ENCODE assay signal across 8 mouse cellular contexts in the genomic region with DNA sequence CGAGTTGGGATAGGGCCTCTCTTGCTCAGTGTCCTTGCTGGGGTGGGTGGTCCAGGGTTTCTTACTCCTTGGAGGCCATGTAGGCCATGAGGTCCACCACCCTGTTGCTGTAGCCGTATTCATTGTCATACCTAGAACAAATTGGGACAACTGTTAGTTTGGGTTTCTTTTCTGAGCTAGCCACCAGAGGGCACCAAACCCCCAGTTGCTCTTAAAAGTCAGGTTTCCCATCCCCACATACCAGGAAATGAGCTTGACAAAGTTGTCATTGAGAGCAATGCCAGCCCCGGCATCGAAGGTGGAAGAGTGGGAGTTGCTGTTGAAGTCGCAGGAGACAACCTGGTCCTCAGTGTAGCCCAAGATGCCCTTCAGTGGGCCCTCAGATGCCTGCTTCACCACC. TPM values are rescaled to one million over a fixed set of nuclear protein-coding genes. Genes with fewer than 3 reads are reported as not detected.
DNase-seq lines count a peak whose midpoint lies in the region; ATAC-seq and TF ChIP-seq lines count a peak whose summit lies in the region.
"Not testable (repeated sequence)": the region's sequence is repeated elsewhere in the genome, so short reads cannot be mapped to it uniquely, and the experiment has no call there.

No protein-coding gene starts in this region.

- H3K9me3 ChIP-seq in hindbrain, postnatal 0 days (ENCODE audit: low read length), result not testable (repeated sequence)

- H3K36me3 ChIP-seq in hindbrain, postnatal 0 days (ENCODE audit: insufficient read depth, low read length), result peaks cover 18% of the 10 kb centered on the region; the same call in 1 of the 2 replicates

- peak; percentile 65 for TF ChIP-seq CTCF in gastrocnemius, adult 2 months (IDR thresholded peaks at IDR 0.05)
- peak; percentile 72 for TF ChIP-seq CTCF in hindbrain, postnatal 0 days (IDR thresholded peaks at IDR 0.05; ENCODE audit: low read depth)

- intact Hi-C loops in gastrocnemius, adult 2 months (cut with DNase I); left cerebral cortex, postnatal 25 days (cut with DNase I): not testable (repeated sequence)

- DNase-seq in 3134 (ENCODE audit: extremely low read depth, insufficient read length, low spot score), result peak; percentile 47
- DNase-seq in adrenal gland, adult (ENCODE audit: inconsistent age in 2 of 2, low spot score in 1 of 2), result peak; percentile 78 to 91
- DNase-seq in cerebellum, postnatal 10 days, result peak; percentile 85 to 87
- peak; percentile 73 for DNase-seq in gastrocnemius, adult 2 months
- DNase-seq in hindbrain, postnatal 0 days (ENCODE audit: low spot score), result peak; percentile 84
- DNase-seq in left cerebral cortex, postnatal 25 days (ENCODE audit: low spot score in 2 of 2), result peak; percentile 66 to 82
- peak; percentile 64 to 85 for DNase-seq in lung, postnatal 4 days
- DNase-seq in spleen, adult 18-20 months, result peak; percentile 47 to 73

- peak overlapping the region; percentile 99 for H3K27ac ChIP-seq in gastrocnemius, adult 2 months
- not testable (repeated sequence) for H3K27ac ChIP-seq in hindbrain, postnatal 0 days

- not testable (repeated sequence) for H3K27me3 ChIP-seq in hindbrain, postnatal 0 days (ENCODE audit: insufficient read depth, low read length)

- peaks cover 17% of the 10 kb centered on the region; the same call in 1 of the 2 replicates for H3K4me1 ChIP-seq in hindbrain, postnatal 0 days (ENCODE audit: insufficient read depth, low read length)

- not testable (repeated sequence) for H3K9ac ChIP-seq in hindbrain, postnatal 0 days (replicated peaks; ENCODE audit: low read length)

- not testable (repeated sequence) for ATAC-seq in hindbrain, postnatal 0 days

- H3K4me3 ChIP-seq in gastrocnemius, adult 2 months, result peak overlapping the region; percentile 77
- not testable (repeated sequence) for H3K4me3 ChIP-seq in hindbrain, postnatal 0 days (ENCODE audit: low read length)

- not testable (repeated sequence) for H3K4me2 ChIP-seq in hindbrain, postnatal 0 days (ENCODE audit: low read depth, low read length)

- 5% methylated on average over 3 of the region's 5 CpGs for WGBS in hindbrain, postnatal 0 days

RNA-seq across cellular contexts. Expression of a gene that starts 4.3 kb away (rescaled TPM):
- total RNA-seq in gastrocnemius, adult 2 months (2021), result over 10,000 TPM in 1 of 2 experiments, 1,000 to 10,000 TPM in 1; 9,742 to 11,894 TPM
- 2,711 and 2,736 TPM in 2 replicates for total RNA-seq in hindbrain, postnatal 0 days (2014; rRNA removed)
- polyA plus RNA-seq in hindbrain, postnatal 0 days (2015; fragmentation: Nextera tagmentation; extraction: Ambion mirVana), result 1,874 and 1,919 TPM in 2 replicates
- total RNA-seq in left cerebral cortex, postnatal 25 days (2021), result 1,000 to 10,000 TPM; 2,469 to 2,584 TPM

RNA-seq across cellular contexts. Expression of a gene that starts 16.9 kb away (rescaled TPM):
- 1 to 10 TPM; 7.8 to 9.4 TPM for total RNA-seq in gastrocnemius, adult 2 months (2021)
- total RNA-seq in hindbrain, postnatal 0 days (2014; rRNA removed), result 29.1 and 30.5 TPM in 2 replicates
- polyA plus RNA-seq in hindbrain, postnatal 0 days (2015; fragmentation: Nextera tagmentation; extraction: Ambion mirVana), result 20.3 and 20.6 TPM in 2 replicates
- total RNA-seq in left cerebral cortex, postnatal 25 days (2021), result 10 to 100 TPM; 52.7 to 63.0 TPM

RNA-seq across cellular contexts. Expression of a gene that starts 29.5 kb away (rescaled TPM):
- 1 to 10 TPM; 6.5 to 9.8 TPM for total RNA-seq in gastrocnemius, adult 2 months (2021)
- total RNA-seq in hindbrain, postnatal 0 days (2014; rRNA removed), result 47.1 and 56.3 TPM in 2 replicates
- polyA plus RNA-seq in hindbrain, postnatal 0 days (2015; fragmentation: Nextera tagmentation; extraction: Ambion mirVana), result 30.3 and 34.1 TPM in 2 replicates
- 10 to 100 TPM; 18.9 to 25.6 TPM for total RNA-seq in left cerebral cortex, postnatal 25 days (2021)

RNA-seq across cellular contexts. Expression of a gene that starts 29.6 kb away (rescaled TPM):
- total RNA-seq in gastrocnemius, adult 2 months (2021), result 100 to 1,000 TPM; 214 to 262 TPM
- total RNA-seq in hindbrain, postnatal 0 days (2014; rRNA removed), result 20.6 and 40.3 TPM in 2 replicates
- polyA plus RNA-seq in hindbrain, postnatal 0 days (2015; fragmentation: Nextera tagmentation; extraction: Ambion mirVana), result 159 and 163 TPM in 2 replicates
- total RNA-seq in left cerebral cortex, postnatal 25 days (2021), result 10 to 100 TPM; 70.4 to 73.6 TPM

RNA-seq across cellular contexts. Expression of a gene that starts 30.3 kb away (rescaled TPM):
- 10 to 100 TPM; 17.9 to 18.1 TPM for total RNA-seq in gastrocnemius, adult 2 months (2021)
- 33.9 and 34.2 TPM in 2 replicates for total RNA-seq in hindbrain, postnatal 0 days (2014; rRNA removed)
- polyA plus RNA-seq in hindbrain, postnatal 0 days (2015; fragmentation: Nextera tagmentation; extraction: Ambion mirVana), result 37.3 and 38.8 TPM in 2 replicates
- total RNA-seq in left cerebral cortex, postnatal 25 days (2021), result 10 to 100 TPM; 27.1 to 28.0 TPM
